Mouse (Mus musculus): ENCODE data around the gene Gm21830. TPM values are rescaled to one million over a fixed set of nuclear protein-coding genes. Genes with fewer than 3 reads are reported as not detected.

The Gm21830 gene
- total and polyA plus RNA-seq, 2 experiments from 2014 or later = not detected

GRCm38 (mm10) chr2:67477753-67478152 is 64.2 kb downstream of the Gm21830 start:
- no peak for TF ChIP-seq EP300 (IDR thresholded peaks at IDR 0.05; ENCODE audit: low read depth)
- TF ChIP-seq CTCF (IDR thresholded peaks at IDR 0.05; ENCODE audit: low read depth) = peak; percentile 65
- Histone ChIP-seq H3K36me3 (replicated peaks; ENCODE audit: control insufficient read depth, insufficient read depth, low read length) (no peaks in the 10 kb centered on the region), H3K9me3 (replicated peaks; ENCODE audit: control insufficient read depth, low read length) (no peaks in the 10 kb centered on the region), H3K9ac (replicated peaks; ENCODE audit: low read depth, low read length) (no peak overlapping the region), H3K27me3 (ENCODE audit: control insufficient read depth, insufficient read depth, low read length) (no peaks in the 10 kb centered on the region), H3K4me2 (ENCODE audit: low read depth, low read length) (no peak overlapping the region), H3K27ac (ENCODE audit: low read depth) (no peak overlapping the region), H3K4me3 (ENCODE audit: low read depth, low read length) (no peak overlapping the region), H3K4me1 (ENCODE audit: control insufficient read depth, insufficient read depth) (no peaks in the 10 kb centered on the region)
- DNase-seq (ENCODE audit: low spot score) (peak; percentile 61), ATAC-seq (ENCODE audit: insufficient read depth, low read depth) (no peak)
- WGBS = 10% methylated on average over 6 of the region's 6 CpGs

GRCm38 (mm10) chr2:67481051-67481450 is 67.5 kb downstream of the Gm21830 start:
- H3K4me2 ChIP-seq (ENCODE audit: low read depth, low read length) = no peak overlapping the region
- WGBS = 52% methylated on average over 3 of the region's 3 CpGs
- no peaks in the 10 kb centered on the region for H3K36me3 ChIP-seq (replicated peaks; ENCODE audit: control insufficient read depth, insufficient read depth, low read length)
- no peak overlapping the region for H3K27ac ChIP-seq (ENCODE audit: low read depth)
- no peaks in the 10 kb centered on the region for H3K9me3 ChIP-seq (replicated peaks; ENCODE audit: control insufficient read depth, low read length)
- H3K4me3 ChIP-seq (ENCODE audit: low read depth, low read length) = no peak overlapping the region
- TF ChIP-seq CTCF (IDR thresholded peaks at IDR 0.05; ENCODE audit: low read depth) (no peak), EP300 (IDR thresholded peaks at IDR 0.05; ENCODE audit: low read depth) (no peak)
- H3K9ac ChIP-seq (replicated peaks; ENCODE audit: low read depth, low read length) = no peak overlapping the region
- ATAC-seq (ENCODE audit: insufficient read depth, low read depth) (no peak), DNase-seq (ENCODE audit: low spot score) (no peak)
- H3K4me1 ChIP-seq (ENCODE audit: control insufficient read depth, insufficient read depth) = no peaks in the 10 kb centered on the region
- H3K27me3 ChIP-seq (ENCODE audit: control insufficient read depth, insufficient read depth, low read length) = no peaks in the 10 kb centered on the region

Other genes starting within 250 kb of the Gm21830 start
- gene Gm26727, start 19.5 kb downstream of the Gm21830 start, total RNA-seq (2014; rRNA removed; ENCODE audit: low replicate concordance) = not detected in 2 replicates
- not detected in 2 replicates for gene Gm26727, start 19.5 kb downstream of the Gm21830 start, polyA plus RNA-seq (2015; fragmentation: Nextera tagmentation; extraction: Ambion mirVana)
- 3.0 and 3.5 TPM in 2 replicates for gene Xirp2, start 32.3 kb downstream of the Gm21830 start, total RNA-seq (2014; rRNA removed; ENCODE audit: low replicate concordance)
- 0.86 and 1.2 TPM in 2 replicates for gene Xirp2, start 32.3 kb downstream of the Gm21830 start, polyA plus RNA-seq (2015; fragmentation: Nextera tagmentation; extraction: Ambion mirVana)
- 0.54 and 0.57 TPM in 2 replicates for gene B3galt1, start 152.1 kb downstream of the Gm21830 start, total RNA-seq (2014; rRNA removed; ENCODE audit: low replicate concordance)
- gene B3galt1, start 152.1 kb downstream of the Gm21830 start, polyA plus RNA-seq (2015; fragmentation: Nextera tagmentation; extraction: Ambion mirVana) = 2.7 and 3.4 TPM in 2 replicates

All from heart, postnatal 0 days (tissue).